23 mouse cellular contexts compared by ENCODE assay signal in genomic region chr1:93020602-93021001, GRCm38 (mm10). TPM values are rescaled to one million over a fixed set of nuclear protein-coding genes. Genes with fewer than 3 reads are reported as not detected.
"Had no signal": no experiment of that assay in that cellular context is flagged by ENCODE, and none has a peak within 500 bp of the region (broad histone marks: within the 10 kb centered on the region; RNA-seq: fewer than 3 reads in every experiment).

No protein-coding gene starts in this region.

- H3K4me3 ChIP-seq: liver, embryonic 15.5 days; lung, embryonic 15.5 days; midbrain, embryonic 13.5 days; myocyte; neural tube, embryonic 13.5 days; neural tube, embryonic 15.5 days; stomach, embryonic 15.5 days had no signal

- DNase-seq: liver, postnatal 0 days; lung, adult 2 months; lung, postnatal 14 days; lung, postnatal 36 days; thymus, adult 2 months; thymus, postnatal 25 days; thymus, postnatal 4 days had no signal

- H3K4me1 ChIP-seq: liver, embryonic 15.5 days; lung, embryonic 15.5 days; midbrain, embryonic 13.5 days; neural tube, embryonic 13.5 days; neural tube, embryonic 15.5 days; stomach, embryonic 15.5 days had no signal

- ATAC-seq: liver, postnatal 0 days; lung, postnatal 0 days; midbrain, embryonic 13.5 days; midbrain, embryonic 16.5 days had no signal

- H3K27ac ChIP-seq: liver, embryonic 15.5 days; lung, embryonic 15.5 days; macrophage; midbrain, embryonic 13.5 days; neural tube, embryonic 13.5 days; neural tube, embryonic 15.5 days; stomach, embryonic 15.5 days; stomach, postnatal 0 days had no signal

RNA-seq across cellular contexts. Expression of gene Aqp12, which starts 14.5 kb away (rescaled TPM):
- total RNA-seq: megakaryocyte, adult 5-6 weeks; megakaryocyte-erythroid progenitor cell, adult 5-6 weeks had no signal
- polyA plus RNA-seq: liver, embryonic 15.5 days; liver, postnatal 0 days; lung, adult 2 months; lung, embryonic 15.5 days; lung, postnatal 0 days; macrophage; midbrain, embryonic 11.5 days; midbrain, embryonic 13.5 days; midbrain, embryonic 16.5 days; myocyte; neural tube, embryonic 11.5 days; neural tube, embryonic 13.5 days; neural tube, embryonic 15.5 days; stomach, postnatal 0 days; urinary bladder, adult 2 months had no signal
